Mouse (Mus musculus) erythroblast, embryonic 14.5 days (primary cell): ENCODE measurements around the gene Crk.

ENCODE experiments used
- GATA1 ChIP-seq: IDR thresholded peaks from 2 replicates; pipeline ENCODE4 v1.6.1; 2012; ENCODE audit warnings: low read length, inconsistent platforms, mixed read lengths
- TAL1 ChIP-seq: IDR thresholded peaks from 3 replicates; pipeline ENCODE4 v1.6.1; 2012; ENCODE audit warnings: low read length, inconsistent platforms, mixed read lengths

- TF ChIP-seq GATA1, result no peak
- no peak for TF ChIP-seq TAL1
Observed at GRCm38 (mm10) chr11:75689977-75690376, 10.9 kb downstream of the Crk start.
